Mouse (Mus musculus) kidney, adult 2 months (tissue): ENCODE data around the gene Gtf3c5.

ENCODE experiments used
- CTCF ChIP-seq: fragments of 200-500 bp; conservative IDR thresholded peaks from 2 replicates; pipeline ENCODE4 v1.5.1; 2011; ENCODE audit warnings: low read depth, mild to moderate bottlenecking, control low read depth, low read length, moderate library complexity, mixed read lengths; ENCODE audit not compliant: insufficient read depth, insufficient read length
- POLR2A ChIP-seq: fragments of 200-500 bp; IDR thresholded peaks from one replicate; pipeline ENCODE4 v1.6.1; 2011; ENCODE audit warnings: low read depth, low read length, control low read depth

DNA sequence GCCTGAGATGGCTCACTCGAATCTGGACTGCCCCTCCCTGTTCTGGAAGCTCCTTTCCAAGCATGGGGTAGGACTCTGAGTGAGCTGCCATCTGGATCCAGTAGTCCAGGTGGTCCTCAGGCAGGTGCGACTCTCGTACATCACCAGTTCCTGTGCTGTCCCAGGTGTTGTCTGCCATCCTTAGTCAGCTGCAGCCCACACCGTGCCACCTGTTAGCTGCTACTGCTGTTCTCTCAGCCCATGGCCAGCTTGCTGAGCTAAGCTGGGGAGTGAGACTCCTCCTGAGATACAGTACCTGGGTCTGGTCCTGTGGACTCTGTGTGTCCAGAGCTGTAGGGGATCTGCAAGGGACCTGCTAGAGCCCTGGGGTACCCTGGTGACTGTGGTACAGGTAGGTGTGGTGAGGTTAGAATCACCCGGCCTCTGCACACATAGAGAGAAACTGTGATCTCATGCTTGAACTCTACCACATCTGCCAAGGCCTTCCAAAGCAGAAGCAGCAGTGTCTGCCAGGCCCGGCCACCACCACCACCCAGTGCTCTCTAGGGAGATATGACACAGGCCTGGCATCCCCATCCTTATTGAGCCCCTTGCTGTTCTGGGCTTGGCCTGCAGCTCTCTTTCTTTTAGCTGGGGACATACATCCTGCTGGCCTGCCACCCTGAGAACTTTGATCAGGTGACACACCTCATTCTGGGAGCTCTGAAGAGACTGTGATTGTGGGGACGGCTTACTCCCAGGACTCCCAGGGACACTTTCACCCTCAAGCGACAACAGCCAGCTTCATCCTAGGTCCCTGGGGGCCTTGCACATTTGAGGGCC lies 45.3 kb downstream of the Gtf3c5 start:
- TF ChIP-seq POLR2A (no peak), CTCF (no peak)
